Mouse (Mus musculus): Measurements from ENCODE around the gene Hinfp. TPM values are rescaled to one million over a fixed set of nuclear protein-coding genes. Genes with fewer than 3 reads are reported as not detected.
A peak's percentile ranks its signal among the peaks of the same experiment; 100 is the strongest.

Hinfp gene
- total RNA-seq (2021), result 10 to 100 TPM in 1 of 2 experiments, 1 to 10 TPM in 1; 6.9 to 10.2 TPM
- 12.6 and 16.0 TPM in 2 replicates for polyA plus RNA-seq (2012; rRNA removed)
- long read RNA-seq, partial matches to known transcripts, result 1 of 2 reads
- long read RNA-seq, other reads (novel, unspliced or antisense), result 1 of 2 reads

- under 1% methylated on average over 54 of the region's 54 CpGs for WGBS
- H3K27ac ChIP-seq, result peak within 1 kb of the TSS; percentile 82
- TF ChIP-seq CTCF (IDR thresholded peaks at IDR 0.05), result no peak
- TF ChIP-seq POLR2A (IDR thresholded peaks at IDR 0.05; ENCODE audit: insufficient read depth, low read depth, low read length), result peak; percentile 92
- TF ChIP-seq EP300 (IDR thresholded peaks at IDR 0.05; ENCODE audit: insufficient read depth, low read depth, low read length), result peak; percentile 84
- peak within 1 kb of the TSS; percentile 79 for H3K9ac ChIP-seq (ENCODE audit: low read depth, low read length)
- peaks cover 3% of the 10 kb centered on the region for H3K4me1 ChIP-seq (ENCODE audit: control insufficient read depth, insufficient read depth, low read length)
- intact Hi-C loops (cut with DNase I), result loop anchor here (2.0 to 5.0 kb wide), 2 partner anchors 21 to 37 kb away; partner anchors contain the start of genes Dpagt1 and Hmbs
- peaks cover 2% of the 10 kb centered on the region; the same call in 1 of the 2 replicates for H3K79me2 ChIP-seq (replicated peaks; ENCODE audit: control insufficient read depth, insufficient read depth, low read length)
- peak; percentile 97 to 99 for DNase-seq
- no peaks in the 10 kb centered on the region for H3K27me3 ChIP-seq (ENCODE audit: control insufficient read depth, insufficient read depth, low read length)
- peak within 1 kb of the TSS; percentile 93 for H3K4me3 ChIP-seq
- H3K36me3 ChIP-seq (ENCODE audit: control insufficient read depth, insufficient read depth, low read length), result no peaks in the 10 kb centered on the region
Observed at GRCm38 (mm10) chr9:44305466-44306079, at the start of gene Hinfp. TSS of gene Hinfp (minus strand) at chr9:44305671.

DNA sequence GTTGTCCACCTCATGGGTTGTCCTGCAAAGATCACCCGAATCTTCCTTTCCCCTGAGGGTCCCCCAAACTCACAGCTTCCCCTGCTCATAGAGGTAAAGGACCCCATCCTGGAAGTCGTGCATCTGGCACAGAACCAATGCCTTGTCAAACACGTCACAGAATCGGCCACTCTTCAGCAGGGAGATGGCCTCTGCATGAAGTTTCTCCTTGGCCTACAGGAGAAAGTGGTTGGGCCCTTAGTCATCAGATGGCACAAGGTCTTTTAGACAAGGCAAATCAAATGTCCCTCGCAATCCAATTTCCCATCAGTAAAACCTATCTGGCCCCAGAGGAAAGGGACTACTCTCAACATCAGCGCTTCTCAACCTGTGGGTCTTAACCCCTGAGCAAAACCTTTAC is 47.7 kb upstream of the Hinfp start:
- 83% methylated on average over 6 of the region's 6 CpGs for WGBS
- no peak overlapping the region for H3K4me3 ChIP-seq
- intact Hi-C loops (cut with DNase I), result no loop called here
- no peak overlapping the region for H3K27ac ChIP-seq
- no peak overlapping the region for H3K9ac ChIP-seq (ENCODE audit: low read depth, low read length)
- TF ChIP-seq EP300 (IDR thresholded peaks at IDR 0.05; ENCODE audit: insufficient read depth, low read depth, low read length) (no peak), CTCF (IDR thresholded peaks at IDR 0.05) (no peak), POLR2A (IDR thresholded peaks at IDR 0.05; ENCODE audit: insufficient read depth, low read depth, low read length) (no peak)
- no peaks in the 10 kb centered on the region for H3K27me3 ChIP-seq (ENCODE audit: control insufficient read depth, insufficient read depth, low read length)
- no peaks in the 10 kb centered on the region for H3K36me3 ChIP-seq (ENCODE audit: control insufficient read depth, insufficient read depth, low read length)
- no peaks in the 10 kb centered on the region for H3K4me1 ChIP-seq (ENCODE audit: control insufficient read depth, insufficient read depth, low read length)
- H3K79me2 ChIP-seq (replicated peaks; ENCODE audit: control insufficient read depth, insufficient read depth, low read length), result no peaks in the 10 kb centered on the region
- DNase-seq, result no peak

DNA sequence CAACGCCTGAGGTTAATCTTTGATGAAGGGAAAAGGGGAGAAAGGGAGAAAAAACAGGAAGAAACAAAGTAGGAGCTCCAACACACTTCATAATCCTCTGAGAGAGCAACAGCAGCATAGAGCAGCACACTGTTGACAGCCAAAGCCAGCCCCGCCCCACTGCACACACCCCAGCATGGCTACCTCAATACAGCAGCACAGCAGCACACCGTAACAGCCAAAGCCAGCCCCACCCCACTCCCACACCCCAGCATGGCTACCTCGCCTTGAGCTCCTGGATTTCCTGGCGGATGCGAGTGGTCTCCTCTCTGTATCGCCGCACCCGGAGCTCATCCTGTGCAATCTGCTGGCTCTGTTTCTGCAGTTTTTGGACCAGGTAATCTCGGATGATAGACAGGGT is 46.9 kb upstream of the Hinfp start:
- Histone ChIP-seq H3K27me3 (ENCODE audit: control insufficient read depth, insufficient read depth, low read length) (no peaks in the 10 kb centered on the region), H3K4me3 (no peak overlapping the region), H3K9ac (ENCODE audit: low read depth, low read length) (no peak overlapping the region), H3K79me2 (replicated peaks; ENCODE audit: control insufficient read depth, insufficient read depth, low read length) (no peaks in the 10 kb centered on the region), H3K27ac (no peak overlapping the region), H3K4me1 (ENCODE audit: control insufficient read depth, insufficient read depth, low read length) (no peaks in the 10 kb centered on the region), H3K36me3 (ENCODE audit: control insufficient read depth, insufficient read depth, low read length) (no peaks in the 10 kb centered on the region)
- TF ChIP-seq EP300 (IDR thresholded peaks at IDR 0.05; ENCODE audit: insufficient read depth, low read depth, low read length), result no peak
- no peak for TF ChIP-seq CTCF (IDR thresholded peaks at IDR 0.05)
- TF ChIP-seq POLR2A (IDR thresholded peaks at IDR 0.05; ENCODE audit: insufficient read depth, low read depth, low read length), result no peak
- whole genome bisulfite sequencing, result 88% methylated on average over 10 of the region's 10 CpGs
- intact Hi-C loops (cut with DNase I), result no loop called here
- no peak for DNase-seq

DNA sequence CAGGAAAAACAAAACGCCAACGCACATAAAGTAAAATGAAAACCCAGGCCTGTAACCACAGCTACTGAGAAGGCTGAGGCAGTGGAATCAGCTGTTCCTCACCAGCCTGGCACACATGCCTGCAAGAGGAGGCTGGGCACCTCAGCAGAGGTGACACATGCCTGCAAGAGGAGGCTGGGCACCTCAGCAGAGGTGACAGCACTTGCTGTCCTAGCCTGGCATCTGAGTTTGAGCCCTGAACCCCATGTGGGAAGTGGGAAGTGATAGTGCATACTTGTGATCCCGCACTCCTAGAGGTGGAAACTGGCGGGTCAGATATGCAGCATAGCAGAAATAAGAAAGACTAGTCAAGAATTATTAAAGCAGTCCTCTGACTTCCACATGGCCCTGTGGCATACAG is 45.9 kb upstream of the Hinfp start:
- whole genome bisulfite sequencing, result 95% methylated on average over 4 of the region's 4 CpGs
- no peaks in the 10 kb centered on the region for H3K79me2 ChIP-seq (replicated peaks; ENCODE audit: control insufficient read depth, insufficient read depth, low read length)
- intact Hi-C loops (cut with DNase I), result no loop called here

GRCm38 (mm10) chr9:44348546-44348945 is 43.1 kb upstream of the Hinfp start:
- TF ChIP-seq CTCF (IDR thresholded peaks at IDR 0.05) (peak; percentile 30), POLR2A (IDR thresholded peaks at IDR 0.05; ENCODE audit: insufficient read depth, low read depth, low read length) (no peak), EP300 (IDR thresholded peaks at IDR 0.05; ENCODE audit: insufficient read depth, low read depth, low read length) (no peak)
- no peaks in the 10 kb centered on the region for H3K36me3 ChIP-seq (ENCODE audit: control insufficient read depth, insufficient read depth, low read length)

More for the DNA sequence above, 45.9 kb upstream of the Hinfp start:
- no peak overlapping the region for H3K4me3 ChIP-seq
- TF ChIP-seq POLR2A (IDR thresholded peaks at IDR 0.05; ENCODE audit: insufficient read depth, low read depth, low read length) (no peak), EP300 (IDR thresholded peaks at IDR 0.05; ENCODE audit: insufficient read depth, low read depth, low read length) (no peak), CTCF (IDR thresholded peaks at IDR 0.05) (no peak)
- no peaks in the 10 kb centered on the region for H3K36me3 ChIP-seq (ENCODE audit: control insufficient read depth, insufficient read depth, low read length)
- H3K27ac ChIP-seq, result no peak overlapping the region
- no peaks in the 10 kb centered on the region for H3K4me1 ChIP-seq (ENCODE audit: control insufficient read depth, insufficient read depth, low read length)
- DNase-seq, result no peak
- no peak overlapping the region for H3K9ac ChIP-seq (ENCODE audit: low read depth, low read length)
- H3K27me3 ChIP-seq (ENCODE audit: control insufficient read depth, insufficient read depth, low read length), result no peaks in the 10 kb centered on the region

GRCm38 (mm10) chr9:44347621-44348020 is 42.1 kb upstream of the Hinfp start:
- Histone ChIP-seq H3K27me3 (ENCODE audit: control insufficient read depth, insufficient read depth, low read length) (no peaks in the 10 kb centered on the region), H3K4me1 (ENCODE audit: control insufficient read depth, insufficient read depth, low read length) (peaks cover 3% of the 10 kb centered on the region), H3K27ac (no peak overlapping the region), H3K79me2 (replicated peaks; ENCODE audit: control insufficient read depth, insufficient read depth, low read length) (no peaks in the 10 kb centered on the region), H3K4me3 (no peak overlapping the region), H3K36me3 (ENCODE audit: control insufficient read depth, insufficient read depth, low read length) (no peaks in the 10 kb centered on the region), H3K9ac (ENCODE audit: low read depth, low read length) (no peak overlapping the region)
- 80% methylated on average over 4 of the region's 4 CpGs for WGBS
- TF ChIP-seq POLR2A (IDR thresholded peaks at IDR 0.05; ENCODE audit: insufficient read depth, low read depth, low read length) (no peak), CTCF (IDR thresholded peaks at IDR 0.05) (no peak), EP300 (IDR thresholded peaks at IDR 0.05; ENCODE audit: insufficient read depth, low read depth, low read length) (no peak)
- intact Hi-C loops (cut with DNase I), result no loop called here
- no peak for DNase-seq

More at GRCm38 (mm10) chr9:44348546-44348945, 43.1 kb upstream of the Hinfp start:
- Histone ChIP-seq H3K4me3 (no peak overlapping the region), H3K9ac (ENCODE audit: low read depth, low read length) (no peak overlapping the region), H3K27ac (no peak overlapping the region), H3K4me1 (ENCODE audit: control insufficient read depth, insufficient read depth, low read length) (no peaks in the 10 kb centered on the region), H3K79me2 (replicated peaks; ENCODE audit: control insufficient read depth, insufficient read depth, low read length) (no peaks in the 10 kb centered on the region), H3K27me3 (ENCODE audit: control insufficient read depth, insufficient read depth, low read length) (no peaks in the 10 kb centered on the region)
- intact Hi-C loops (cut with DNase I), result no loop called here
- DNase-seq, result no peak
- WGBS, result 99% methylated on average over 4 of the region's 4 CpGs
